Mouse (Mus musculus) small intestine, adult 2 months (tissue): Measurements from ENCODE around the gene St3gal5. TPM values are rescaled to one million over a fixed set of nuclear protein-coding genes. Genes with fewer than 3 reads are reported as not detected.
"Not testable (repeated sequence)": the region's sequence is repeated elsewhere in the genome, so short reads cannot be mapped to it uniquely, and the experiment has no call there.

Source experiments
- H3K27ac ChIP-seq: fragments of 200-500 bp; 2 replicates; pipeline ENCODE4 v1.5.1; 2012; ENCODE audit warnings: low read depth, low read length, control low read depth, inconsistent platforms; ENCODE audit not compliant: insufficient read depth
- H3K27me3 ChIP-seq: fragments of 200-500 bp; 2 replicates; pipeline ENCODE4 v1.6.1; 2012; ENCODE audit warnings: mild to moderate bottlenecking, moderate library complexity, low read length, inconsistent platforms; ENCODE audit not compliant: control insufficient read depth, insufficient read depth
- H3K36me3 ChIP-seq: fragments of 200-500 bp; 2 replicates; pipeline ENCODE4 v1.6.1; 2012; ENCODE audit warnings: mild to moderate bottlenecking, low read length, control low read depth, inconsistent platforms; ENCODE audit not compliant: control insufficient read depth, insufficient read depth
- H3K4me1 ChIP-seq: fragments of 200-500 bp; 2 replicates; pipeline ENCODE4 v1.6.1; 2012; ENCODE audit warnings: low read length, inconsistent platforms, mixed read lengths; ENCODE audit not compliant: control insufficient read depth, insufficient read depth, insufficient read length
- H3K4me3 ChIP-seq: fragments of 200-500 bp; 2 replicates; pipeline ENCODE4 v1.5.1; 2012; ENCODE audit warnings: low read depth, mild to moderate bottlenecking, control low read depth, inconsistent platforms, low read length, moderate library complexity
- CTCF ChIP-seq: fragments of 200-500 bp; IDR thresholded peaks from 2 replicates; pipeline ENCODE4 v1.5.1; 2012; ENCODE audit warnings: low read depth, mild to moderate bottlenecking, control low read depth, inconsistent platforms, low read length, moderate library complexity, mixed read lengths; ENCODE audit not compliant: insufficient replicate concordance, insufficient read length; ENCODE audit errors: extremely low read depth
- POLR2A ChIP-seq: fragments of 200-500 bp; IDR thresholded peaks from 2 replicates; pipeline ENCODE4 v1.6.1; 2012; ENCODE audit warnings: low read depth, mild to moderate bottlenecking, control low read depth, inconsistent platforms, low read length, moderate library complexity
- WGBS: fragments of 180-500 bp; shearing (Covaris S2); methylation state at CpG from one replicate; pipeline ENCODE4 v1.1.7; 2018; 5-methylcytosine and 5-hydroxymethylcytosine counted together
- polyA plus RNA-seq: library from polyadenylated mRNA; depleted of rRNA; stranded (reverse); fragments of >200 nt; gene quantifications from 2 replicates; pipeline ENCODE4 v1.2.3, GENCODE M21; 2012

St3gal5 gene
- polyA plus RNA-seq, 1 experiment, result 2.8 TPM

DNA sequence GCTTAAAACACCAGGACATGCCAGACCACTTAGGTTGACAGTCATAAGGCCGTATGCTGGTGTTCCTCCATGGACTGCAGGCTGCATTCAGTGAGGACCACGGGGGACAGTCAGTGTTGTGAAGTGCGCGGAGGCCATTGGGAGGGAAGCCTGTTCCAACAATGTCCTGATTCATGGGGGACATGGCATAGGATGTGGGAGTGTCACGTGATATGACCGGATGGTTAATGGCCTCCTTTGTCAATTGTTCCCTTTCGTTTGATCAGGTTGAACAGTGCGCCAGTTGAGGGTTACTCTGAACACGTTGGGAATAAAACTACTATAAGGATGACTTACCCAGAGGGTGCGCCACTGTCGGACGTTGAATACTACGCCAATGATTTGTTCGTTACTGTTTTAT, 49.4 kb downstream of the St3gal5 start:
- H3K4me3 ChIP-seq, result no peak overlapping the region
- no peaks in the 10 kb centered on the region for H3K36me3 ChIP-seq
- H3K4me1 ChIP-seq, result no peaks in the 10 kb centered on the region
- no peak overlapping the region for H3K27ac ChIP-seq
- WGBS, result 83% methylated on average over 14 of the region's 14 CpGs
- TF ChIP-seq POLR2A (no peak), CTCF (no peak)
- H3K27me3 ChIP-seq, result no peaks in the 10 kb centered on the region

DNA sequence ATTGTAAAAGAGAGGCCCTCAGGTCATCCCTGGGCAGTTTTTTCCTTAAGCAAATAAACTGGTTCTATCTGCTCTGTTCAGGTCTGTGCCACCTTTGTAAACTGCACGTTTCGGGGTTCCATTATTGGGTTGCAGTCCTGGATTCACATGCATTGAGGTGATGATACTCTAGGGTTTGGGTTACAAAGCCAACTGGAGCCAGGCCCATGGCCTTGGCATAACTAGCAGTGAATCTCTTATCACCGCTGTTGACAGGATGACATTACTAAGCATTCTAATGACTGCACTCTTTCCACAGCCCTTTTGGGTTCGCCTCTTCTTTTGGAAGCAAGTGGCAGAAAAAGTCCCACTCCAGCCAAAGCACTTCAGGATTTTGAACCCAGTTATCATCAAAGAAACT, 51.3 kb downstream of the St3gal5 start:
- no peak for TF ChIP-seq POLR2A
- no peak for TF ChIP-seq CTCF
- WGBS, result 90% methylated on average over 4 of the region's 4 CpGs
- no peaks in the 10 kb centered on the region for H3K36me3 ChIP-seq
- H3K4me3 ChIP-seq, result no peak overlapping the region
- H3K27me3 ChIP-seq, result no peaks in the 10 kb centered on the region
- no peaks in the 10 kb centered on the region for H3K4me1 ChIP-seq
- no peak overlapping the region for H3K27ac ChIP-seq

GRCm38 (mm10) chr6:72149797-72150196, 52.4 kb downstream of the St3gal5 start:
- Histone ChIP-seq H3K27me3 (no peaks in the 10 kb centered on the region), H3K4me3 (no peak overlapping the region), H3K27ac (no peak overlapping the region), H3K4me1 (no peaks in the 10 kb centered on the region), H3K36me3 (no peaks in the 10 kb centered on the region)
- TF ChIP-seq POLR2A (no peak), CTCF (no peak)
- WGBS, result 87% methylated on average over 3 of the region's 3 CpGs

DNA sequence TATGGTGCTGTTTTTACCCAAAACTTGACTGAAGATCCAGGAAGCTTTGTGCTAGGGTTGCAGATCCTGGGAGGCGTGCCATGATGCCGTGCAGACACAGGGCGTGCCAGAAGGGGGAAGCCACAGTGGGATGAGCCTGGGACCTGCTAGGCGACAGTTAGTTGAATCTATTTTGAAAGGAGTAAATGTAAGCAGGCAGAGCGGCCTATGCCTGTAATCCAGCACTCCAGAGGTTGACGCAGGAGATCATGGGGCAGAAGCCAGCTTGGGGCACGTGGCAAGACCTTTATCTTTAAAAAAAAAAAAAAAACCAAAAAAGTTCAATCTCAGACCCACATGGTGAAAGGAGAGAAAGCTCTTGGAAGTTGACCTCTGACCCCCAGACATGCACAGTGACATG, 55.3 kb downstream of the St3gal5 start:
- H3K27ac ChIP-seq, result no peak overlapping the region

DNA sequence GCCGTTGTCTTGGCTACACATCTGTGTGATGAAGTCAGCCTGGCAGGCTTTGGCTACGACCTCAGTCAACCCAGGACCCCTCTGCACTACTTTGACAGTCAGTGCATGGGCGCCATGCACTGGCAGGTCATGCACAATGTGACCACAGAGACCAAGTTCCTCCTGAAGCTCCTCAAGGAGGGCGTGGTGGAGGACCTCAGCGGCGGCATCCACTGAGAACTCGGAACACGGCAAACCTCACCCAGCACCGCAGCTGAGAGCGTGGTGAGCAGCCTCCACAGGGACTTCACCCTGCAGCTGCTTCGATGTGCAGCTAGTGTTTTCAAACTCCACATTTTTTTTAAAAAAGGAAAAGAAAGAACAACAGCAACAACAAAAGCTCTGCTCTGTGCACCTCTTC, 56.1 kb downstream of the St3gal5 start:
- Histone ChIP-seq H3K27ac (no peak overlapping the region), H3K4me3 (no peak overlapping the region), H3K27me3 (no peaks in the 10 kb centered on the region), H3K4me1 (no peaks in the 10 kb centered on the region), H3K36me3 (no peaks in the 10 kb centered on the region)
- TF ChIP-seq CTCF (no peak), POLR2A (no peak)
- WGBS, result 69% methylated on average over 11 of the region's 11 CpGs

More for the DNA sequence above, 55.3 kb downstream of the St3gal5 start:
- Histone ChIP-seq H3K4me1 (no peaks in the 10 kb centered on the region), H3K4me3 (no peak overlapping the region), H3K27me3 (no peaks in the 10 kb centered on the region), H3K36me3 (no peaks in the 10 kb centered on the region)
- WGBS, result 78% methylated on average over 7 of the region's 7 CpGs
- no peak for TF ChIP-seq POLR2A
- TF ChIP-seq CTCF, result no peak

DNA sequence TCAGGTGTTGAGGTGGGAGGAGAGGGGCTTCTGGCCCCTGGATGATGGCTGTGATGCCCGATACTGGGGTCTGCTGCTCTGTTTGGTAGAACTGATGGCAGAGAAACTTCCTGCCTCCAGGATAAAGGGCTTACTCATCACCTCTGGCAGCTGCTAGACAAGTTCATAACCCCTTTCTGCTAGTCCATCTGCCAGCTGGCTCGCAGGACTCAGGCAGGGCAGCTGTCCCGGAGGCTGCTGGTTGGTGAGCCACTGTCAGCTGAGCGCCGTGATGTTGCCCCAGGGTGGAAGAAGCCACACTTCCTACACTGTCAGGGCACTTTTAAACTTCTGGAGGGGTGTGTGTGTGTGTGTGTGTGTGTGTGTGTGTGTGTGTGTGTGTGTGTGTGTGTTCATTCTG, 56.6 kb downstream of the St3gal5 start:
- not testable (repeated sequence) for H3K27me3 ChIP-seq, H3K36me3 ChIP-seq, H3K4me3 ChIP-seq, H3K27ac ChIP-seq, H3K4me1 ChIP-seq
- 62% methylated on average over 5 of the region's 5 CpGs for WGBS

- Histone ChIP-seq H3K36me3 (no peaks in the 10 kb centered on the region), H3K27ac (no peak overlapping the region), H3K27me3 (no peaks in the 10 kb centered on the region), H3K4me3 (no peak overlapping the region), H3K4me1 (no peaks in the 10 kb centered on the region)
- TF ChIP-seq POLR2A (no peak), CTCF (no peak)
- WGBS, result 82% methylated on average over 7 of the region's 7 CpGs
These were observed 57.6 kb downstream of the St3gal5 start for GRCm38 (mm10) chr6:72154938-72155531.

GRCm38 (mm10) chr6:72155649-72156048, 58.3 kb downstream of the St3gal5 start:
- 77% methylated on average over 8 of the region's 8 CpGs for WGBS

More at GRCm38 (mm10) chr6:72155649-72156048, 58.3 kb downstream of the St3gal5 start:
- TF ChIP-seq POLR2A, result no peak
- TF ChIP-seq CTCF, result no peak
- Histone ChIP-seq H3K4me1 (no peaks in the 10 kb centered on the region), H3K36me3 (no peaks in the 10 kb centered on the region), H3K27ac (no peak overlapping the region), H3K4me3 (no peak overlapping the region), H3K27me3 (no peaks in the 10 kb centered on the region)
